Mouse (Mus musculus) testis, adult 2 months (tissue): ENCODE measurements around the gene Zmiz1. TPM values are rescaled to one million over a fixed set of nuclear protein-coding genes. Genes with fewer than 3 reads are reported as not detected.

Experiments used
- H3K27ac ChIP-seq: fragments of 200-500 bp; 2 replicates; pipeline ENCODE4 v1.5.1; 2012; ENCODE audit warnings: low read depth, low read length; ENCODE audit not compliant: control insufficient read depth, insufficient read depth
- H3K27me3 ChIP-seq: fragments of 200-500 bp; 2 replicates; pipeline ENCODE4 v1.6.1; 2012; ENCODE audit warnings: mild to moderate bottlenecking, low read length, moderate library complexity; ENCODE audit not compliant: control insufficient read depth, insufficient read depth
- H3K36me3 ChIP-seq: fragments of 200-500 bp; 2 replicates; pipeline ENCODE4 v1.6.1; 2012; ENCODE audit warnings: mild to moderate bottlenecking, low read length; ENCODE audit not compliant: control insufficient read depth, insufficient read depth
- H3K4me1 ChIP-seq: fragments of 200-500 bp; 2 replicates; pipeline ENCODE4 v1.6.1; 2012; ENCODE audit warnings: low read length; ENCODE audit not compliant: control insufficient read depth, insufficient read depth
- H3K4me3 ChIP-seq: fragments of 200-500 bp; 2 replicates; pipeline ENCODE4 v1.5.1; 2012; ENCODE audit warnings: low read depth, mild to moderate bottlenecking, low read length, moderate library complexity, mixed read lengths; ENCODE audit not compliant: control insufficient read depth
- CTCF ChIP-seq: fragments of 200-500 bp; IDR thresholded peaks from 2 replicates; pipeline ENCODE4 v1.5.1; 2012; ENCODE audit warnings: low read depth, mild to moderate bottlenecking, inconsistent platforms, low read length, moderate library complexity; ENCODE audit not compliant: control insufficient read depth, insufficient read depth, insufficient replicate concordance
- POLR2A ChIP-seq: fragments of 200-500 bp; IDR thresholded peaks from 2 replicates; pipeline ENCODE4 v1.6.1; 2012; ENCODE audit warnings: low read depth, mild to moderate bottlenecking, inconsistent platforms, low read length, moderate library complexity; ENCODE audit not compliant: control insufficient read depth
- polyA plus RNA-seq: library from polyadenylated mRNA; depleted of rRNA; stranded (reverse); fragments of >200 nt; gene quantifications from 2 replicates; pipeline ENCODE4 v1.2.3, GENCODE M21; 2012

The Zmiz1 gene
- polyA plus RNA-seq, 1 experiment = 9.1 TPM

DNA sequence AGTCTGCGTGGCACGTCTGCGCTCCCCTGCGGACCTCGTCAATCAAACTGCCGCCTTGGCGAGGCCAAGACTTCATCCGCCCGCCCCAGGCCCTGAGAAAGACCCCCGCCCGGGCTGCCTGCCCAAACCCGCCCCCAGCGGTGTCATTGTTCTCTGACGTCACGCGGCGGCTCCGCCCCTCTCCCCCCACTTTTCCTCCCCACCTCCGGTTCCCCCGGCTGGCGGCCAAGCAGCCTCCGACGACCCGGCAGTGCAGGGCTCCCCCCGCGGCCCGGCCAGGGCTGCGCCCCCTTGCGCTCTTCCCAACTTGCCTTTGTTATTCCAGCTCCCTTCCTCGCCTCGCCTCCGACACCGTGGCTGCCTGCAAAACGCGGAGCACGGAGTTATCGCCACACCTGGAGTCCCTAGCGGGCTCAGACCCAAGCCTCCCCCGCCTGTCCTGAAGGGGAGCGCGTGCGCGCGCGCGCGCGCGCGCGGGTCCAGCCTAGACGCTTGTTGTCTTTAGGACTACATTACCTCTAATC lies 1.5 kb upstream of the Zmiz1 start:
- no peaks in the 10 kb centered on the region for H3K27me3 ChIP-seq
- no peak overlapping the region for H3K27ac ChIP-seq
- TF ChIP-seq POLR2A (no peak; the same call in 1 of the 2 replicates), CTCF (0 out of 2 replicates have a peak, but pooled peaks have one; percentile 26)
- H3K4me1 ChIP-seq = peaks cover 21% of the 10 kb centered on the region; the same call in 1 of the 2 replicates
- peak overlapping the region; percentile 77 for H3K4me3 ChIP-seq
- no peaks in the 10 kb centered on the region for H3K36me3 ChIP-seq

DNA sequence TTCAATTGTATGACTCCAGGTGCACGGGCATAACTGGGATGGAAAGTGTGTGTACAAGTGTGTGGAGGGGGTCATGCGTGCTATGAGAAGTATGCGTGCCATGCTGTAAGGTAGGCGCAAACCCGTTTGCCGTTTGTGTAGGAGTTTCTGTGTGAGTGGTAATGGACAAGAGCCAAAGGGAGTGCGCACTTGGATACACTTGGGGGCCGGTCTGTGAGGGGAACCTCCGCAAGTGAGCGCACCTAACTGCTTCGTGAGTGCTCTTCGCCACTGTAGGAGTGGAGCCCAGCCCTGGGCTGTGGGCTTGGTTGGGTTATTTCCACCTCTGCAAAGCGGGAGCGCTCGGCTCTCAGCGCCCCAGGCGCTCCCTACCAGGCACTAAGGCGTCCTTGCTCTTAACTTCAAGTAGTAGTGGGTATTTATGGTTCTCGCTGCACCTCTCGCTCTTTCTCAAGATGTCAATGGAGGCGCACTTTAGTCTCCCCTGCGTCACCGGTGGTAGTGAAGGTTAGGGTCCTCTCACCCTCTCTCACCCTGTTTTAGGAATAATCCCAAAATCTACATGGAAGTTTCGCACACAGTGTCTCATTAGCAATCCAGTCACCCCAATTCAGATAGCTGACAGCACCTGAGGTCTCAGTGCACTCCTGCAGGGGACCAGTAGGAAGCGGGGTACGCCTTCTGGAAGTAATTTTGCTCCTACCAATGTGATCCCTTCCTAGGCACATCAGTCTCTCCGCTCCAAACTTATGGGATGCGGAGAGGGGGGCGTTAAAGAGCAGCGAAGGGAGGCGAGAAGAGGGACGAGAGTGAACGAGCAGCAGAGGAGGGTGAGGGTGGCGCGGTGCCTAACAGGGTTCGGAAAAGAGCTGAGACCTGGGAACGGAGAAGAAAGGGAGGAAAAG lies 622 bp upstream of the Zmiz1 start:
- H3K4me1 ChIP-seq = peaks cover 21% of the 10 kb centered on the region; the same call in 1 of the 2 replicates

DNA sequence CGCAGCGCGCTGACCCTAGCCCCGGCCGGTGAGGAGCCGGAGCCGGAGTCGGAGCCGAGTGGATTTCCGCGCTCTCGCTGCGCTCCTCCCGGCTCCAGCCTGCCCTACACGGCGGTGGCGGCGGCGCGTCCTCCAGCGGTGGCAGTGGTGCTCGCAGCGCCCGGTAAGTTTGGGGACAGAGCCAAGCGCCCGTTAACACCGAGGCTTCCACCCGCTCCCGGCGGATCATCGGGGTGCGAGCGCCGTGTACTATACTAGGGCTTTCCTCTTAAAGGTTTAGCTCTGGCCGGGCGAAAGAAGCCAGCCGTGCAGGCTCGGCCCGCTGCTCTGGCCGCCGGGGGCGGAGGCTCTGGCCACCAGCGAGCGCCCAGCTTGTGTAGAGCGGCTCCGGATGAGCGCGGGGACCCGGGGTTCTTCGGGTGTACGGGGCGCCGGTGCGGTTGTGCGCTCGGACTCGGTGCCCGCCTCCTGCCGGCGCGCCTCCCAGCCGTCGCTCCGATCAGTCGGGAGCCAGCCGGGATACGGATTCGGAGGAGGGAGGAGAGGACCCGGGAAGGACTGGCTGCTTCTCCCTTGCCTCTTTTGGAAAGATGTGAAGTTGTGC lies 511 bp downstream of the Zmiz1 start:
- Histone ChIP-seq H3K4me3 (peak overlapping the region; percentile 60), H3K4me1 (peaks cover 21% of the 10 kb centered on the region; the same call in 1 of the 2 replicates), H3K27ac (peak overlapping the region; percentile 50), H3K27me3 (no peaks in the 10 kb centered on the region), H3K36me3 (no peaks in the 10 kb centered on the region)
- TF ChIP-seq POLR2A = no peak
- TF ChIP-seq CTCF = no peak

More for the DNA sequence above, 622 bp upstream of the Zmiz1 start:
- Histone ChIP-seq H3K4me3 (peak overlapping the region; percentile 77), H3K36me3 (no peaks in the 10 kb centered on the region), H3K27me3 (no peaks in the 10 kb centered on the region), H3K27ac (0 out of 2 replicates have a peak overlapping the region, but pooled peaks have one; percentile 20)
- TF ChIP-seq POLR2A (no peak), CTCF (no peak)

DNA sequence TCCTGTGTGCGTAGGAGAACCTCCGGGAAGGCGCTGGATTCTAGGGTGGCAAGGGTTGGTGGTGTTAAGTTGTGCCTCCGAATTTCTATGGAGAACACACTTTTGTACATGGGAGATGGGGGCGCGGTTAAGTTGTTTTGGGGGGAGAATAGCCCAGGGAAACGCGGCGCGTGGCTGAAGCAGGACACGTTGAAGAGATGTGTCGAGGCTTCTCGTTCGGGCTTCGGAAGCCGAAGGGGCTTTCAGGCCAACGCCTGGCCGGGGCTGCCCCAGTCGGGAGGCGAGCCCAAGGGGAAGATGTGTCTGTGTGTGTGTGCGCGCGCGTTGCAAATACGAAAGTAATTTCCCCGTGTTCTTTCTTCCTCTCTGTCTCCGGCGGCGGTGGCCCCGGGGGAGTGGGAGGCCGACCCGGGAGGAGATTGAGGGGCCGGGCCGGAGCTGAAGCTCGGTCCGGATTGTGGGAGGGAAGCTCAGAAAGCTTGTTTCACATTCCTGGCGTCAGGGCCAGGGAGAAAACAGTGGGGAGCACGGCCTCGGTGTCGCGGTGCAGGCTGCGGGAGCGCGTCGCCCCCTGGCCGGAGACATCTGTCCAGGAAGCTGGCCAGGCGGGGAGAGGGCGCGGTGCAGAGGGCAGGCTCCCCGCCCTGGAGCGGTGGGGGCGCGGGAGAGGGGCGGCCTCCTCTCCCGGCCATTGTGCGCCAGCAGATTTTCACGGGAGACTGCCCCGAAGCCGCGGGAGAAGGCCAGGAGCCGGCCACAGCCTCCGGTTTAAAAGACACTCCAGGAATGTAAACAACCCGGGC lies 1.2 kb downstream of the Zmiz1 start:
- Histone ChIP-seq H3K27me3 (no peaks in the 10 kb centered on the region), H3K4me1 (peaks cover 21% of the 10 kb centered on the region; the same call in 1 of the 2 replicates), H3K4me3 (peak overlapping the region; percentile 60), H3K27ac (peak overlapping the region; percentile 50), H3K36me3 (no peaks in the 10 kb centered on the region)
- TF ChIP-seq CTCF = no peak
- TF ChIP-seq POLR2A = peak; percentile 45; the same call in 1 of the 2 replicates

DNA sequence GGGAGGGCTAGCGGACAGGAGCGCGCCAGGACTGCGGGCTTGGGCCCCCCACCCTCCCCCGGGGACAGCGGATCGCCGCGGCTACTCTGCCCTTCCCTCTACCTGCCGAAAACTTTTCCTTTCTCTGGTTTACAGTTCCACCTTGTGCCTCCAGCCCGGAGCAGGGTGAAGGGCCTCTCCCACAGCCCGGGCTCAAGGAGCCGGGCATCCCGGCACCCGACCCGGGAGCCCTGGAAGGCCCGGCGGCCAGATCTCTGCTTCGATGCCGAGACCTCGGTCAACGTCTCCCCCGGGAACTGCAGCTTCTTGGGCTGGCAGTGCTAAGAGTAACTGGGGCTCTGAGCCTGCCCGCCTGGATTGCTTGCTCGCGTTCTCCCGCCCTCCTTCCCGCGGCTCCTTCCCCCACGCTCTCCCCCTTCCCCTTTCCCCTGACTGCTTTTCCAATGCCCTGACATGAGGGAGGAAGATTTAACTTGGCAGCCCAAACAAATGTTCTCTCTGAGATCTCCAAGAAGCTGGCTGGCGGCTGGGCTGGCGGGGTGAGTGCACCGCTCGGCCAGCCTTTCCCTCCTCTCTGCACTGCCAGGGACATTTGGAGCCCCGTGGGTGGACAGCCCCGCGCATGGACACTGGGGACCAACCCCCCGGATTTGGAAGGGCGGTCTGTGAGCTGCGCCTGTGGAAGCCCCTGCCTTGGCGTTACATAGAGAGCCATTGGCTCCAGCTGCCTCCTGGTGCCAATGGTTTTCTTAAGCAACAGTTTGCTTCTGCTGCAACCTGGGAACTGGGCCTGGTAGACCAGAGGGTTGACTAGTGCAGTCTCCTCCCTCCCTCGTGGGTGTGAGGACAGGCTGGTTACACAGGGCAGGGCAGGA lies 2.1 kb downstream of the Zmiz1 start:
- no peak for TF ChIP-seq CTCF
- TF ChIP-seq POLR2A = peak; percentile 32; the same call in 1 of the 2 replicates
- peak overlapping the region; percentile 60 for H3K4me3 ChIP-seq
- no peak overlapping the region; the same call in none of the 2 replicates for H3K27ac ChIP-seq
- no peaks in the 10 kb centered on the region for H3K36me3 ChIP-seq
- H3K4me1 ChIP-seq = peaks cover 21% of the 10 kb centered on the region; the same call in 1 of the 2 replicates
- no peaks in the 10 kb centered on the region for H3K27me3 ChIP-seq
